Mouse (Mus musculus) heart, postnatal 0 days (tissue): ENCODE results near the gene Bcl11a.

Experiments
- CTCF ChIP-seq: IDR thresholded peaks from 2 replicates; pipeline ENCODE4 v1.5.1; 2016; ENCODE audit warnings: antibody characterized with exemption, control low read depth, low read depth
- EP300 ChIP-seq: IDR thresholded peaks from 2 replicates; pipeline ENCODE4 v1.6.1; 2016; ENCODE audit warnings: antibody characterized with exemption, low read depth

DNA sequence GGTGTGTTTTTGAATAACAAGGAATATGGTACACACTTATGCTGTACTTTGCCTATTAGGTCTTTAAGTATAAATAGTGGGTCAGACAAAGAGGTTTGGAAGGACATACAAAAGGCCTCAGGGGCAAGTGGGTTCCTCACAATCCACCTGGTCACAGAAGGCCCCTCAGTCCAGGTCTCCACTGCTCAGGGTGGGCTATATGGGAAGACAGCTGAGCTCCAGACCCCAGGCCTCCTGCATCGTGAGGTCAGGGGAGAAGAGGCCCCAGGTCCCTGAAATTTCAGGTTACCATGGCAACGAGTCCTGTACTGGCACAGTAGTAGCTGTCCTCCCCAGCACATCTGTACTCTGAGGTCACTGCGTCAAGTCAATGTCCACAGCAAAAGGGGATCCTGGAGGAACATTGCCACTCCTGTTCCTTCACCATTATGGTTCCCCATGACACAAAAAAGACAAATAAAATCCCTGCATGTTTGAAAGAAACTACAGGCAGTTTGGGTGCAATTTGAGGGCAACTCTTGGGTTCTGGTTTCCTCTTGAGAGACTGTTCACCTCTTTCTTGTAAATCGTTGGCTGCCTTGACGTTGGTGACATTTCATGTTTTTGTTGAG, 93.9 kb downstream of the Bcl11a start:
- no peak for TF ChIP-seq CTCF
- no peak for TF ChIP-seq EP300
